Mouse (Mus musculus) neural tube, embryonic 10.5 days (tissue): ENCODE data around the gene Gnptg.

Source experiments
- DNase-seq: peaks from one replicate; pipeline ENCODE4 v3.0.0-alpha.2; 2017; ENCODE audit warnings: low spot score; ENCODE audit errors: extremely low spot score

Gnptg gene

DNA sequence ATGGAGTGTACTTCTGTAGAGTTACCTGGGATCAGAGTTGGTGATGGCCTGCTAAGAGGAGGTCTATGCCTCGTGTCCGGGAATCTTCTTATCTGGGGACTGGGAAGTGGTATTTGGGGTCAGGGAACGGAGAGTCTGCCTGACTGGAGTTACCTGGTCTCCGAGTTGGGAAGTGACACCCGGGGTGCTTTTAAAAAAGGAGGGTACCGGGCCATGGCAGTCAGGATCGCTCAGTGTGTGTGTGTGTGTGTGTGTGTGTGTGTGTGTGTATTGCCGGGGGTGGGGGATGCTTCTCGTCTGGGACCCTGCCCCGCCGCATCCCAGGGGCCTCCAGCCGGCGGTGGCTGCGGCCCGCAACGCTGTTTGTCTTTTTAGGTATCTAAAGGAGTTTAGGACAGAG lies 50.8 kb downstream of the Gnptg start:
- DNase-seq = no peak

DNA sequence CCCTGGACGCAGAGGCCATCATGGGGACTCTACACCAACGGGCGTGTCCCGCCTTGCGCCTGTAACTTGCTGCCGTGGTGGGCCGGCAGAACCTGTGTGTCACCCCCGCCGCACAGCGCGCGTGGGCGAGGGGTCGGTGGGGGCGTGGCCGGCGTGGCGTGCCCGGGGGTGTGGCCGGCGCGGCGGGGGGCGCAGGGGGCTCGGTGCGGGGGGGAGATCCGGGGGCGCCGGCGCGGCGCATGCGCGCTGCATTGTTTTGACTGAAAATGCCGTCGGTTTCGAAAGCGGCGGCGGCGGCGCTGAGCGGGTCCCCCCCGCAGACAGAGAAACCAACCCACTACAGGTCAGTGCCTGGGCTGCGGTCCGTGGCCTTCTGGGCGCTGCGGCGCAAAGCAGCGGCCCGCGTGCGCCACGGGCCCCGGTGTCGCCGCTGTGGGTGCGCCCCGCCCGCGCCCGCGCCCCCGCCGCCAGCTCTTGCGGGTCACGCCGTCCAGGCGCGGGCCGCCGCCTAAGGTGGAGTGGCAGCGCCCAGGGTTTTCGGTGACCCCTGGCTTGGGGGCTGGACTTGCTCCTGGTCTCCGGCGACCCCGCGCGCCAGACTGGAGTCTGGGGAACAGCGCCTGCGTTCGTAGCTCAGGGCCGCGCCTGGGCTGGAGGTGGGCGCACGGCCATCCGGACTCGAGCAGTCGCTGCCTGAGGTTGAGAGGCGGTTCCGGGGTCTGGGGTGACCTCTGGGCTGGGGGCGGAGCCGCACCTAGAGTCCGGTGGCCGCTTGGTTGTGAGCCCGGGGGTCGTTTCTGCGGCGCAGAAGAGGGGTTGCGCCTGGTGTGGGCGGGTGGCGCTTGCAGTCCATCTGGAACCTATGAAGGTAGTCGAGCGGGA lies 51.5 kb downstream of the Gnptg start, which contains the start of gene Unkl:
Unkl (plus strand) TSS at position 248 of the 882 bp plus-strand sequence.
- peak; percentile 79 for DNase-seq

DNA sequence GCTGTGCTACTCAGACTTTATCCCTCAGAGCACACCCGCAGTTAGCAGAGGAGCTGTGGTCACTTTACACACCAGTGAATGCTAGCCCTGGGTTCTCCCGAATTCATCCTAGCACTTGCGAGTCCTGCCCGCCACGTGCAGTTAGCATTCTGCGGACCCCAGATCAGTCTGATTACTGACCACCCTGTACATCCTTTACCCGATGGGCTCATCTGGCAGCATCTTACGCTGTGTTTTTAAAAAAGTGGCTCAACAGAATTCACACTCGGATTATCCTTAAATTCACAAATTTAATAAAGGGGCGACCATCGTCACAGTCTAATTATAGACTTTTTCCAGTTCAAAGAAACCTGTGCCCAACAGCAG lies 52.2 kb downstream of the Gnptg start:
- no peak for DNase-seq

DNA sequence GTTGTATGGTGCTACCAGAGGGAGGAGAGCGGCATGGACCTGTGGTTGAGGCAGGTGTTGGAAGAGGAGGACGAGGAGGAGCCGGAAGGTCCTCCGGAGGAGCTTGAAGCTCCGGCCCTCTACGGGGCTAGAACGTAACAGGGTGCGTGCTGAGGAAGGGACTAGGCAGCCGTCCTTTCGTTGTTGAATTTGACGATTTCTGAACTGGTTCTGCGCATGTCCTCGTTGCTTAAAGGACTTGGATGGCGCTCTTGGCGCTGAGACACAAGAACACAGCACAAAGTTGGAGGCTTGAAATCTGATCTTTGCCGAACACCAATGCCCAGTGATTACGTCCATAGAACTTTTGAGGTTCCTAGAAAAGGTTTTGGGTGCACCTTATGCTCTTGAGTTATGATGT lies 55.0 kb downstream of the Gnptg start:
- DNase-seq = no peak

DNA sequence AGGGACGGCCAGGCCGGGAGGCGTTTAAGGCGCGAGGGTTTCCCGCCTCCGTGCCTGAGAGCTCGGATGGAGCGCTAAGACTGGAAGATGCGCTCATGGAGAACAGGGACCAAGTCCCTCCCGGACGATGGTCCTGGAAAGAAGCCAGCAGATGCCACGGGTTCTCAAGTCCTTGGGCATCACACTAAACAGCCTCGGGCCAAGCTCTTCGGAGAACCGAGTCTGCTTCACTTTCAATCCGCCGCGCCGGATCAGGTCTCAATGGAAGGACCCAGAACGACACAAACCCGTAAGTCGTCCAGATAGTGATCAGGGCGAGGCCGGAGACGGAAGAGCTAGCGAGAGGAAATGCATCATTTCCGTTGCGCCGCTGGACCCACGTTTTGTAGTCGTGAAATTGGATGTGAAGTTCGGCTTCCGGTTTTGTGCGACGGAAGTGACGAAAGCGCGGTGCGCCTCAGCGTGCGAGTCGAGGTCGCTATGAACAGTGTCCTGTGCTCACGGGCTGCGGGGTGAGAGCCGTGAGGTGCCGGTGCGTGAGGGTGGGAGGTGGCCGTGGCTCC lies 55.7 kb downstream of the Gnptg start, which contains the start of gene BC003965:
BC003965 (plus strand) TSS at position 426 of the 563 bp plus-strand sequence.
- DNase-seq = peak; percentile 99
